Mouse (Mus musculus): ENCODE measurements around the gene Coa3. TPM values are rescaled to one million over a fixed set of nuclear protein-coding genes. Genes with fewer than 3 reads are reported as not detected.

Gene Coa3
- total RNA-seq, 1 experiment: 139 TPM

GRCm38 (mm10) chr11:101259261-101259712 lies 19.6 kb downstream of the Coa3 start:
- Histone ChIP-seq H3K36me3 (ENCODE audit: control insufficient read depth, insufficient read depth, low read length, poor library complexity, severe bottlenecking) (peaks cover 4% of the 10 kb centered on the region), H3K4me1 (ENCODE audit: control insufficient read depth in 2 of 2, insufficient read depth in 2 of 2, low read length in 2 of 2, poor library complexity in 1 of 2) (peaks cover 0 to 23% of the 10 kb centered on the region in 2 experiments; a peak in 2 of 4 replicates), H3K27ac (ENCODE audit: insufficient read depth, low read depth, low read length, poor library complexity, severe bottlenecking) (no peak overlapping the region), H3K9me3 (ENCODE audit: control insufficient read depth, insufficient read depth, low read depth, low read length) (no peaks in the 10 kb centered on the region), H3K4me3 (ENCODE audit: insufficient read depth in 1 of 2, low read depth in 1 of 2, low read length in 2 of 2, poor library complexity in 1 of 2, severe bottlenecking in 1 of 2) (no peak overlapping the region), H3K9ac (ENCODE audit: insufficient read depth, low read depth, low read length, poor library complexity, severe bottlenecking) (no peak overlapping the region)
- no peak for DNase-seq (ENCODE audit: low read depth, low spot score)
- no peak for TF ChIP-seq MAFK (IDR thresholded peaks at IDR 0.05; ENCODE audit: insufficient read depth, low read depth, low read length)
- no peak for TF ChIP-seq HCFC1 (IDR thresholded peaks at IDR 0.05; ENCODE audit: borderline replicate concordance, insufficient read depth, low read length)
- TF ChIP-seq ZC3H11A (IDR thresholded peaks at IDR 0.05; ENCODE audit: borderline replicate concordance, low read depth, low read length): no peak
- no peak for TF ChIP-seq ZNF384 (IDR thresholded peaks at IDR 0.05; ENCODE audit: low read depth, low read length)
- no peak for TF ChIP-seq CHD2 (IDR thresholded peaks at IDR 0.05; ENCODE audit: low read depth, low read length)
- in situ Hi-C loops (cut with MboI; ENCODE audit: low sequenced_read_pairs in 2 of 2, unreplicated experiment in 2 of 2): no loop called here

- no peak overlapping the region for H3K9ac ChIP-seq (ENCODE audit: insufficient read depth, low read depth, low read length, poor library complexity, severe bottlenecking)
- DNase-seq (ENCODE audit: low read depth, low spot score): no peak
- no peaks in the 10 kb centered on the region for H3K9me3 ChIP-seq (ENCODE audit: control insufficient read depth, insufficient read depth, low read depth, low read length)
- no peak overlapping the region for H3K27ac ChIP-seq (ENCODE audit: insufficient read depth, low read depth, low read length, poor library complexity, severe bottlenecking)
- H3K4me3 ChIP-seq (ENCODE audit: insufficient read depth in 1 of 2, low read depth in 1 of 2, low read length in 2 of 2, poor library complexity in 1 of 2, severe bottlenecking in 1 of 2): no peak overlapping the region
- in situ Hi-C loops (cut with MboI; ENCODE audit: low sequenced_read_pairs in 2 of 2, unreplicated experiment in 2 of 2): no loop called here
- H3K36me3 ChIP-seq (ENCODE audit: control insufficient read depth, insufficient read depth, low read length, poor library complexity, severe bottlenecking): peaks cover 4% of the 10 kb centered on the region
- TF ChIP-seq ZNF384 (IDR thresholded peaks at IDR 0.05; ENCODE audit: low read depth, low read length) (no peak), ZC3H11A (IDR thresholded peaks at IDR 0.05; ENCODE audit: borderline replicate concordance, low read depth, low read length) (no peak), MAFK (IDR thresholded peaks at IDR 0.05; ENCODE audit: insufficient read depth, low read depth, low read length) (no peak), HCFC1 (IDR thresholded peaks at IDR 0.05; ENCODE audit: borderline replicate concordance, insufficient read depth, low read length) (no peak), CHD2 (IDR thresholded peaks at IDR 0.05; ENCODE audit: low read depth, low read length) (no peak)
- H3K4me1 ChIP-seq (ENCODE audit: control insufficient read depth in 2 of 2, insufficient read depth in 2 of 2, low read length in 2 of 2, poor library complexity in 1 of 2): peaks cover 0 to 4% of the 10 kb centered on the region in 2 experiments; a peak in 2 of 4 replicates
These were observed 22.8 kb downstream of the Coa3 start for GRCm38 (mm10) chr11:101255826-101256775.

GRCm38 (mm10) chr11:101253613-101254389 lies 25.1 kb downstream of the Coa3 start, which contains the start of gene Vps25:
Vps25 (plus strand) TSS chr11:101253707.
- H3K4me1 ChIP-seq (ENCODE audit: control insufficient read depth in 2 of 2, insufficient read depth in 2 of 2, low read length in 2 of 2, poor library complexity in 1 of 2): no peaks in the 10 kb centered on the region
- peaks cover 2% of the 10 kb centered on the region; the same call in 1 of the 2 replicates for H3K36me3 ChIP-seq (ENCODE audit: control insufficient read depth, insufficient read depth, low read length, poor library complexity, severe bottlenecking)
- in situ Hi-C loops (cut with MboI; ENCODE audit: low sequenced_read_pairs in 2 of 2, unreplicated experiment in 2 of 2): no loop called here
- H3K9me3 ChIP-seq (ENCODE audit: control insufficient read depth, insufficient read depth, low read depth, low read length): no peaks in the 10 kb centered on the region
- peak within 1 kb of the TSS; percentile 88 for H3K9ac ChIP-seq (ENCODE audit: insufficient read depth, low read depth, low read length, poor library complexity, severe bottlenecking)
- H3K4me3 ChIP-seq (ENCODE audit: insufficient read depth in 1 of 2, low read depth in 1 of 2, low read length in 2 of 2, poor library complexity in 1 of 2, severe bottlenecking in 1 of 2): peak within 1 kb of the TSS; percentile 80 to 92
- no peak within 1 kb of the TSS for H3K27ac ChIP-seq (ENCODE audit: insufficient read depth, low read depth, low read length, poor library complexity, severe bottlenecking)
- TF ChIP-seq ZNF384 (IDR thresholded peaks at IDR 0.05; ENCODE audit: low read depth, low read length): no peak
- TF ChIP-seq CHD2 (IDR thresholded peaks at IDR 0.05; ENCODE audit: low read depth, low read length): no peak
- TF ChIP-seq ZC3H11A (IDR thresholded peaks at IDR 0.05; ENCODE audit: borderline replicate concordance, low read depth, low read length): no peak
- TF ChIP-seq HCFC1 (IDR thresholded peaks at IDR 0.05; ENCODE audit: borderline replicate concordance, insufficient read depth, low read length): peak; percentile 85
- peak; percentile 62 for DNase-seq (ENCODE audit: low read depth, low spot score)

- H3K4me3 ChIP-seq (ENCODE audit: insufficient read depth in 1 of 2, low read depth in 1 of 2, low read length in 2 of 2, poor library complexity in 1 of 2, severe bottlenecking in 1 of 2): peak overlapping the region; percentile 80 to 92
- in situ Hi-C loops (cut with MboI; ENCODE audit: low sequenced_read_pairs in 2 of 2, unreplicated experiment in 2 of 2): no loop called here
- no peak overlapping the region for H3K27ac ChIP-seq (ENCODE audit: insufficient read depth, low read depth, low read length, poor library complexity, severe bottlenecking)
- peaks cover 2% of the 10 kb centered on the region; the same call in 1 of the 2 replicates for H3K36me3 ChIP-seq (ENCODE audit: control insufficient read depth, insufficient read depth, low read length, poor library complexity, severe bottlenecking)
- H3K9ac ChIP-seq (ENCODE audit: insufficient read depth, low read depth, low read length, poor library complexity, severe bottlenecking): peak overlapping the region; percentile 88; the same call in 1 of the 2 replicates
- H3K4me1 ChIP-seq (ENCODE audit: control insufficient read depth in 2 of 2, insufficient read depth in 2 of 2, low read length in 2 of 2, poor library complexity in 1 of 2): peaks cover 0 to 5% of the 10 kb centered on the region in 2 experiments; a peak in 1 of 4 replicates
- no peaks in the 10 kb centered on the region for H3K9me3 ChIP-seq (ENCODE audit: control insufficient read depth, insufficient read depth, low read depth, low read length)
- DNase-seq (ENCODE audit: low read depth, low spot score): no peak
- TF ChIP-seq CHD2 (IDR thresholded peaks at IDR 0.05; ENCODE audit: low read depth, low read length): no peak
- TF ChIP-seq HCFC1 (IDR thresholded peaks at IDR 0.05; ENCODE audit: borderline replicate concordance, insufficient read depth, low read length): no peak
- no peak for TF ChIP-seq ZNF384 (IDR thresholded peaks at IDR 0.05; ENCODE audit: low read depth, low read length)
- no peak for TF ChIP-seq ZC3H11A (IDR thresholded peaks at IDR 0.05; ENCODE audit: borderline replicate concordance, low read depth, low read length)
- no peak for TF ChIP-seq MAFK (IDR thresholded peaks at IDR 0.05; ENCODE audit: insufficient read depth, low read depth, low read length)
These were observed 26.0 kb downstream of the Coa3 start for GRCm38 (mm10) chr11:101252941-101253340.
